Mouse (Mus musculus) adrenal gland, adult 2 months (tissue): ENCODE data around the gene Atat1. TPM values are rescaled to one million over a fixed set of nuclear protein-coding genes. Genes with fewer than 3 reads are reported as not detected.
"Not testable (repeated sequence)": the region's sequence is repeated elsewhere in the genome, so short reads cannot be mapped to it uniquely, and the experiment has no call there.

ENCODE experiments used
- DNase-seq: peaks from one replicate; pipeline ENCODE4 v3.0.0; 2021
- long read RNA-seq: library from polyadenylated mRNA; stranded (forward); transcript quantifications from one replicate; pipeline ENCODE4 v2.0.0, GENCODE M21; 2021
- polyA plus RNA-seq: library from polyadenylated mRNA; depleted of rRNA; stranded (reverse); fragments of >200 nt; gene quantifications from 2 replicates; pipeline ENCODE4 v1.2.3, GENCODE M21; 2012; rRNA removed
- total RNA-seq, 2 experiments: library from RNA; stranded (reverse); gene quantifications; 2 replicates each; pipeline ENCODE4 v1.2.3; 2021

The Atat1 gene
- total RNA-seq = 10 to 100 TPM; 27.4 to 40.0 TPM
- 128 and 145 TPM in 2 replicates for polyA plus RNA-seq
- long read RNA-seq, transcript Atat1-202 (13 exons, 1,452 nt) = major isoform, 12 of 35 reads
- long read RNA-seq, transcript Atat1-203 (12 exons, 1,340 nt) = minor isoform, 7 of 35 reads
- long read RNA-seq, partial matches to known transcripts = 3 of 35 reads
- long read RNA-seq, other reads (novel, unspliced or antisense) = 6 of 35 reads

DNA sequence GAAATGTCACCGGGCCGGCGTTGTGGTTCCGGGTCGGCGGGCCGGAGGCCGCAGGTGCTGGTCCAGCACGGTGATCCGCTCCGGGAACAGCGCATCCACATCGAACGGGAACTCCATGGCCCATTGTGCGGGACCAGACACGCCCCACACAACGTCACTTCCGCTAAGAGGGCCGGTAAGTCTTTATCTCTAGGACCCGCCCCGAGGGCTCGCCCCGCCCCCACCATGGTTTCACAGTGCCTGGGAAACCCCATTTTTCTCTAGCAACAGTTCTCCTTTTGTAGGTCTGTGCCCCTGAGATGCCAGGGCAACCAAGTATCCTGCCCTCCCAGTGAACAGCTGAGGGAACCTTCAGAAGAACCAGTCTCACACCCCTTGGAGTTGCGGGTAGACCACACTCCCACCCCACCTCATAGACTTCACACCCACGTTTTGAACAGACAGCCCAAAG lies at the start of gene Atat1:
TSS of gene Atat1 (minus strand) at position 157 of the 451 bp plus-strand sequence.
- DNase-seq = peak; percentile 95

DNA sequence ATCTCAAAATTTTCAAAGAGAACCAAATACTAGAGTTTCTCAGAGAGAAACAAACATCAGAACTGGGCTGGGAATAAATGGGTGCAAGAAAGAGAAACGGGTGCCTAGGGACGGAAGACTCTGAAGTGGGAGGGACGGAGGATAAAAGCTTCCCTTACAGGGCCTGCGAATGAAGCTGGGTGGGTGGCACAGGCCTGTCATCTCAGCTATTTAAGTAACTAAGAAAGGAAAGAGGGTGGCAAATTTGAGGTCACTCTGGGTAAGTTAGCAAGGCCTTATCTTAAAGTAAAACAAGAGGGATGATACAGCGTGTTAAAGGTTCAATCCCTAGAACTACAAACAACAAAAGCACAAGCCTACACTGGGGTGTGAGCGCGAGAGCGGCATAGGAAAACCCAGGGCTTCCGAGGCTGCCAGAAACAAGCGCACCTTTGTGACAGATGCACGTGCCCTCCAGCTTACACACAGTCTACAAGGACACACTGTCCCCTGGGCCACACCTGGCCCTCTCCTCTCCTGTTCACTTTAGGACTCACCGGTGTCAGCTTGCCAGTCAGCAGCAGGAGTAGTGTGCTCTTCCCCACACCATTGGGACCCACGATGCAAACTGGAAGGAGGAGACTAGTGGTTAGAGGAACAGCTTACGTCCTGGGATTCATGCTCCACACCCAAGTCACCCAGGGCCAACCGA lies 48.8 kb upstream of the Atat1 start:
- no peak for DNase-seq

DNA sequence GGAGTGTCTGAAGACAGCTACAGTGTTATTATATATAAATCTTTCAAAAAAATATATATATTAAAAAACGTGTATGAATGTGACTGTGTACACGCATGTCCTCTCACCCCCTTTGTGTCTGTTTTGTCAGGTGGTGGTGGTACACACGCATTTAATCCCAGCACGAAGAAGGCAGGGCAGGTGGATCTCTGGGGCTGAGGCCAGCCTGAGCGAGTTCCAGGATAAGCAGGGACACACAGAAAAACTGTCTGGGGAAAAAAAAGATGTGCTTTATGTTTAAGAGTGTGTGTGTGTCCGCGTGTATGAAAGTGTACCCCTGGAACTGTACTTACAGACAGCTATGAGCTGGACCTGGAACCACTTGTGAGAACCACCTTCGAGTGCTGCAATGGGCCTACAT lies 44.8 kb upstream of the Atat1 start:
- DNase-seq = no peak

DNA sequence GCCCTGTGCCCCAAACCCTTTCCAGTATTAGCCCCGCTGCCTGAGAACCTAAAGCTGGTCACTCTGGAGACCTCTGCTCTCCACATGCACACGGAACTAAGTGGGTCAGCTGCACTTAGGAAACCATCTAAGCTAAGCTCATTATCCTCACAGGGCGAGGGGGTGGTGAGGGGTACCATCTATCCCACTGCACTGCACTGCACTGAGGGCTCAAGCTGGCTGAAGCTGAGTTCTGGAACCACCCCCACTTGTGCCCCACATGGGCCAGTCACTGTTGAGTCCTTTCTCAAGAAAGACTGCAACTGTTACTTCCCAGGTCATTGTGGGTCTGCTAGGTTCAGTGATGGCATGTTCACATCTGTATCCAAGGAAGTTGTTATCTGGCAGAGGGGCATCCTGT lies 42.7 kb upstream of the Atat1 start:
- not testable (repeated sequence) for DNase-seq

DNA sequence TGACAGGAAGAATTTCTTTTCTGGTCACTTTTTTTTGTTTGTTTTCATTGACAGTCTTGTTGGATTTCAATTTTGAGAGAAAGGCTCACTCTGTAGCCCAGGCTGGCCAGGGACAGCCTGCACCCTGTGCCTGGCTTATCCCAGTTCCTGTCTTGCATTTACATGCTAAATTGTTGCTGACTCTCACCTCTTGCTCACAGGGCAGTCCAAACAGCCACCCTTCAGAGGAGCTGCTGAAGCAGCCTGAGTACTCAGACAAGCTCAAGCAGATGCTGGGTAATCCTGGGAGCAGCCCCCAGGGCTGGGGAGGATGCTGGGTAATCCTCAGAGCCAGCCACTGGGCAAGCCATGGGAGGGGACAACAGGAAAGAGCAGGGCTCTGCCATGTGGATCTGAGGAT lies 41.1 kb upstream of the Atat1 start:
- not testable (repeated sequence) for DNase-seq

DNA sequence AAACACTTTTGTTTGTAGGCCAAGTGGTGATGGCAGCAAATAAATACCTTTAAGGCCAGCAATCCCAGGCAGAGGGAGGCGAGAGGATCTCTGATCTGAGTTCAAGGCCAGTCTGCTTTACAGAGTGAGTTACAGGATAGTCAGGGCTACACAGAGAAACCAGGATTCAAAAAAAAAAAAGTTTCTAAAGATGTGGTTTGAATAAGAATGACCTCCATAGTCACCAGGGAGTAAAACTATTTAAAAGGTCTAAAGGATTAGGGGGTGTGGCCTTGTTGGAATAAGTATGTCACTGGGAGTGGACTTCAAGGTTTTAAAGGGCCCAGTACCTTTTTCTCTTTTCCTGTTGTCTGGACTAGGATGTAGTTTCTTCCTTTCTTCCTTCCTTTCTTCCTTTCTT lies 30.1 kb upstream of the Atat1 start:
- no peak for DNase-seq

DNA sequence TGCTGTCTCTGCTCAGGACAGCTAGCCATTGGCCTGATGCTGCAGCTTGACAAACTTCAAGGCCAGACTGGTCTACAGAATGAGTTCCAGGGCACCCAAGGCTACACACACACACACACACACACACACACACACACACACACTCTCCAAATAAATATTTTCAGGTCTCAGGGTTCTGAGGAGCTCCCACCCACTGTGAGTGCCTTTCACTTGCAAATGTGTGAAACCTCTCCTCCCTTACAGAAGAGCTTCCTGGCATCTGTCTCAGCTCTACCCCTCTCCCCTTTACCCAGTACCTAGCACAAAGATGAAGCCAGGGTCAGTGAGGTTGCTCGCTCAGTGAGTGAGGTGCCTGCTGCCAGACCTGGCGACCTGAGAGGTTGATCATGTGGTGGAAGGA lies 29.2 kb upstream of the Atat1 start:
- DNase-seq = no peak

DNA sequence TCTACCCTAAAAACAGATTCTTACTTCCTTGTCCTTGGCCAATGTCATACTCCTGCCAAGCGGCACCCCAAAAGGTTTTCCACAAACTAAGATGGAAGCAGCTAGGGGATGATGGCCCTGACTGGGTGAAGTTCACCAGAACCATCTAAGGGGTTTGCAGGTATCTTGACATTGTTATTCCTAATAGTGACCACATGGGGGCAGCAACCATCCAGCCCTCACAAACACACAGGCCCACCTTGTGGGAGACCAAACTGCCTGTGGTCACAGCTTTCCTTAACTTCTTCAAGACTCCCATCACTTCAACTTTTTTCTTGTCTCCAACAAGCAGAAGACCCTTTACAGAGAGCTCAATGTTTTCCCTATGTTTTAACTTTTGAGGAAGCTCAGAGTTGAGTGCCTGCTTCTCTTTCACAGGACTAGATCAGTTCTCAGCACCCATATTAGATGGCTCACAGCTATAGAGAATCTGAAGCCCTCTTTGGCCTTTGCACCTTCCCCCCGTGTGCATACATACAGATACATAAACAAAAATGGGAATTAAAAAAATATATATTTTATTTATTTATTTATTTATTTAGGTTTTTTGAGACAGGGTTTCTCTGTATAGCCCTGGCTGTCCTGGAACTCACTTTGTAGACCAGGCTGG lies 27.9 kb upstream of the Atat1 start:
- DNase-seq = no peak

DNA sequence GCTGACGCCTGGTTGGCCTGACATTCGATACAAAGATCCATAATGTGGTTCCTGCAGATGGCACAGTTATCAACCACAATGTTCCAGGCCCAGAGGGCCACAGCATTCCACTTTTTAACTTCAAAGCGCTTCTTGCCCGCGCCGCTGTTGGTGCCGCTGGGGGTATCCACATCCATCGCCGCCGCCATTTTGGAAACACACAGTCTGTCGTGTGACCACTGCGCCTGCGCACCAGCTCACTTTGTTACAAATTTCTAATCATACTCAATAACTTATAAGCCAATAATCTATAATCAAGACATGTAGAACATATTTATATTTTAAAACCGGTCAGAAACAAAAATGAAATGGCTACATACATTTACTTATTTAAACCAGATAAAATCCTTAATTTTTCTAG lies 25.9 kb upstream of the Atat1 start:
- not testable (repeated sequence) for DNase-seq

DNA sequence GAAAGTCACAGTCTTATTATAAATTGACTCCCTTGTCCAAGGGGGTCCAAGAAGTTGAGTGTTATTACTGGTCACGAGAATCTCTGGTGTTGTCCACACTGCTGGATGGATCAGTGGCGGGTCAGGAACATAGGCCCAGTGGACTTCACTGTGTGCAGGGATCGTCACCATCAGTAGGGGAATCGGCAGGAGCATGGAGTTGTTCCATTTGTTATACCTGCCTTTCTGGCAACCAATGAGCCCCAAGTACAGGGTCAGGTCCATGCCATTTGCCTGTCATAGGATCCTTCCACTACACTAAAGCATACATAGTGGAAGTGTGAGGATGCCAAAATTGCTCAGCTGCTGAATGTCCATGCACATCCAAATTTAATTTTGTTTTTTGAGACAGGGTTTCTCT lies 22.7 kb upstream of the Atat1 start:
- DNase-seq = peak; percentile 1

DNA sequence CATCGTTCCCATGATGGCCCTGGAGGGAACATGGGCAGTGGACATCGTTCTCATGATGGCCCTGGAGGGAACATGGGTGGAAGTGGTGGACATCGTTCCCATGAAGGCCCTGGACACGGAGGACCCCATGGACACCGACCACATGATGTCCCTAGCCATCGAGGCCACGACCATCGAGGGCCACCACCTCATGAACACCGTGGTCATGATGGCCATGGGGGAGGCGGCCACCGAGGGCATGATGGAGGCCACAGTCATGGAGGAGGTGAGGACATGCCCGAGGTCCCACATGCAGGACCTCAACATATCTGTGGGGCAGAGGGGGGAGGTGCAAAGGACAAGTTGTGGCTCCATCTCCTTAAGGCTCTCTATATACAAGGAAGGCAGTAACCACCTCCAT lies 20.8 kb upstream of the Atat1 start:
- no peak for DNase-seq

DNA sequence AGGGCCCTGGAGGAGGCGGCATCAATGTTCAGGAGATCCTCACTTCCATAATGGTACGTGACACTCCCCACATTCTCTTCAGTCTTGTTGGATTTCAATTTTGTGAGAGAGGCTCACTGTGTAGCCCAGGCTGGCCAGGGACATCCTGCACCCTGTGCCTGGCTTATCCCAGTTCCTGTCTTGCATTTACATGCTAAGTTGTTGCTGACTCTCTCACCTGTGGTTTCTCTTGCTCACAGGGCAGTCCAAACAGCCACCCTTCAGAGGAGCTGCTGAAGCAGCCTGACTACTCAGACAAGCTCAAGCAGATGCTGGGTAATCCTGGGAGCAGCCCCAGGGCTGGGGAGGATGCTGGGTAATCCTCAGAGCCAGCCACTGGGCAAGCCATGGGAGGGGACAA lies 19.7 kb upstream of the Atat1 start:
- DNase-seq = no peak

DNA sequence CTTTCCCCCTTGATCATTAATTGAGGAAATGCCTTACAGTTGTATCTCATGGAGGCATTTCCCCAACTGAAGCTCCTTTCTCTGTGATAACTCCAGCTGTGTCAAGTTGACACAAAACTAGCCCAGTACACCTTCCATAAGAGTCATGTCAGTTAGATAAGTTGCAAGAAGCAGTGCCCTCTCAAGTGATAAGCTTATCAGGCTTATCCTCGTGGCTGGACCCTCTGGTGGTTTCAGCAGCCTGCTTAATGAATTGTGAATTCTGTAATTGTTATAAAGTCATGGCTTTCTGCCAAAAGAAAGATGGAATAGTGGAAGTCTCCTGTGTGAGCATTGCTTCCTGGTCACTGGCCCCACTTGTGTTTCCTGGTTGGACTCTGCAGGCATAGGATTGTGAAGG lies 17.6 kb upstream of the Atat1 start:
- DNase-seq = no peak

DNA sequence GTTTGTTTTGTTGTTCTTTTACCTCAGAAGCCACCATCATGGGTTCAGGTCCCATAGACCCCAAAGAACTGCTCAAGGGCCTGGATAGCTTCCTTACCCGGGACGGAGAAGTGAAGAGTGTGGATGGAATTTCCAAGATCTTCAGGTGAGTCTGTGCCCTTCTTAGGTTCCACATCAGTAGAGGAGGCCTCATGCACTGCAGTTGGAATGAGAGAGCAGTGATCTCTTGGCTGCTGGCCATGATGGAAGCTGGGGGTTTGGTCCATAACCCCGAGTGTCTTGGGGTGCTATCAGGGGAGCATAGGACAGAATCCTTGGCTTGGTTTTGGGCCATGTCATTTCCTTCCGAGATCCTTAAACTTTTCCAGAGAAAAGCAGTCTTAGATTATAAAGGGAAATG lies 13.4 kb upstream of the Atat1 start:
- DNase-seq = no peak

DNA sequence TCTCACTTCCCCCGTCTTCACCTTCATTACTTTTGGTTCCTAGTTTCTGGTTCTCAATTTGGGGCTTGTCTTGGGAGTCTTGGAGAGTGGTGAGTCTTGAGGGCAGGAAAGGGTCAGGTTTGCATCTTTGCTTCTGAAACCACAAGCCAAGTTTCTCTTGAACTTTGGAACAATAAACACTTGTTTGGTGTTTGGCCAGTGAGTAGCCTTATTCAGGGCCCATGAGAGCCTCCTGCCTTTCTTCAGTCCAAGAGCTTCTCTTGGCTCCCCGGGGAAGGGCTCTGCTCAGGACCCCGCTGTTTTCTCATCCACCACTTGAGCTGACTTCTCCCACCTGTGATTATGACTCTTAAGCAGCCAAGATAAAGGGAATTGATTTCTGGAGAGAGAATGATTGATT lies 12.7 kb upstream of the Atat1 start:
- DNase-seq = no peak

DNA sequence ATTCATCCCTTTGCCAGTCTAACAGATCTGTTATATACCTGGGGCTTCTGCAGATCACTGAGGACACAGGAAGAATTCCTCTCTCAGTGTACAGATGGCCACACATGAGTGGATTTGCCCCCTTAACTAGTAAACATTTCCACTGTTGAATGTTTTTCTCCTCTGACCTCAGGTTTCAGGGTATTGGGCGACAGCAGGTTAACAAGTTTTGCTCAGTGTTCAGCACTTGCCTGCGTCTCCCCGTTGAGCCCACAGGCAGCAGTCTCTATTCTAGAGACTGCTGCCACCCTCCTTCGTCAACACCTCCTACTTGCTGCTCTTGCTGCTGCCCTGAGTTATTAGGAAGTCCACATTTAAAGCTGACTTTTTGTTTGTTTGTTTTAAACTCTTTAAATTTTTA lies 11.8 kb upstream of the Atat1 start:
- no peak for DNase-seq

DNA sequence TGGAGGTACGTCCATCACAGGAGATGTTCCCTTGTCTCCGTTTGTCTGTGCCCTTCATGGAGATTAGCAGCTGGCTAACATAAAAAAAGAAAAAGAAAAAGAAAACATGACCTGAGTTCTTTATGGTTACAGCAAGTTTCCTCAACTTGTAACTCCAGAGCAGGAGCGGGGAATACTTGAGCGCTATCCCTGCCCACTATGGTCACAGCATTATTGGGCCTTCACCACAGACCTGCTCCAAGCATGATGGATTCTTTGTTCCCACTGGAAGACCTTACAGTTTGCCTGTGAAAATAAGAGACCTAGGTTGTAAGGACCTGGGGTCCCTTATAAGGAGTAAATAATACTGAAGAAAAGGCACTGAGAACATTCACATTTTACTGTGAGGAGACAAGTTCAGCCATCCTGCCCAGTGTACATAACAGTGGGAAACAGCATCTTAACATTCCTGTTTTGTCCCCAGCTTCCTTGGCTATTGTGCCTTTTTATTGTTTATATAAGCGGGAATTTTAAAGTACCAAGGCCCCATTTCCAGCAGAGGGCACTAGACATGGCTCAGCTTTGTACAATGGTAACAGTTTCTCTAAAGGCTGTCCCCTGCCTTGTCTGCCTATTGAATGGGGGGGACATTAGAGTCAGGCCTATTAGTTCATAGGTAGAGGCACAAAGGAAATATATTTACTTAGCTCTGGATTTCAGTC lies 11.1 kb upstream of the Atat1 start:
- no peak for DNase-seq

DNA sequence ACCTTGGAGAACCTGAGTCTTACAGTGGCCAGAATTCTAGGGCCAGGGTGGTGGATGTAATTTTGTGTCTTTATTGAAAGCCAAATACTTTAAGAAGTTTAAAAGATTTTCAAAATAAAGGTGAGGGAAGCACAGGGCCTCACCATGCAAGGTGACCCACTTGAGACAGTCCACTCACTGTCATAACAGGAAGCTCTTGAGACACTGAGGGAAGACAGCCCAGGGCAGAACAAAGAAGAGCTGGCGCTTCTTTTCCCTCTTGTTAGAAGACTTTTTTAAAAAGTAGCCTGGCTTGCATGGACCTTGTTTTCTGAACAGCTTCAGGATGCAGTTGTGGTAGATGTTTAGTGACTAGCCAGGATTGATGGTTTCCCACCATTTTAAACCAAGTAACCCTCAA lies 10.5 kb upstream of the Atat1 start:
- DNase-seq = no peak

DNA sequence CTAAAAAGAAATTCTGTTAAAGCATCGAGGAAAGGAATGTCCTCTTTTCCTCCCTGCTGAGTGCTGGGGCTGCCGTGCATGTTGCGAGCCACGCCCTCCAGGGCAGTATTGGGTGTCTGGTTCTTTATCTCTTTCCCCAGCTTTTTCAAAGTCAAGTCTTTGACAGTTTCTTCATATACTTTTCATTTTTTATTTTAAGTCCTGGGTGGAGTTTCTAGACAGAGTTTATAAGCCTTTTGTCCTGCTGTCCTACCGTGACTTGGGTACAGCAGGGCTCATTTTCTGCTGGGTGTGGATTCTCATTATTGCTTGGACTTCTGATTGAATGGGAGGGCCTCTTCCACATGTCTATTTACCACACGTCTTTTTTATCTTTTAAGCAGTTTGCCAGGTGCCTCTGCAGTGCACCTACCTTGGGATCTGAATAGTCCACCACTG lies 10.0 kb upstream of the Atat1 start:
- DNase-seq = no peak

DNA sequence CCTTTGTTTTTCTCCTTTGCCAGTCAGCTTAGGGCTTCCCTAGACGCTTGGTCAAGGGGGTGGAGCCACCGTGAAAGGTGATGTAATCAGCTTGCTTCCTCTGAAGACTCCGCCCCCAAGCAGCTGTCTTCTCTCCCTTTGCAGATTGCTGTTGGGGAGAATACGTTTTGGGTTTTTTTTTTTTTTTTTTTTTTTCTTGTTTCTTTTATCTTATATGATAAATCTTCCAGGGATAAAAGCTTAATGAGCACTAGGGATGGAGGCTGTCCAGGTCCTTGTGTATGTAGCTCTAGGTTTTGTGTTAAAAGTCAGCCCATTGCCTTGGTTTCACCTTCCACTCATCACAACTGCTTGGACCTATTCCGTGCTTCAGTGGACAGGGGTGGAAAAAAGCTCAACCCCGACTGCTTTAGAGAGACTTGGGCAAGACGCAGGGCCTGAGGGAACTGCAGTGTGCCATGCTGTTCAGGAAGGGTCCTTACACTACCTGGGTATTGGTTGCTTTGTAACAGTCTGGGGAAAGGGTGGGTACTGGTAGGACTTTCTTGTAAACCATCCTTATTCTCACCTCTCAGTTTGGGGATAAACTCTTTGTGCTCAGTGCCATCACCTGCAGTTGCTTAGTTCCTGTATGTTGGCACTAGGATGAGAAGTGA lies 9.3 kb upstream of the Atat1 start:
- DNase-seq = peak; percentile 96

DNA sequence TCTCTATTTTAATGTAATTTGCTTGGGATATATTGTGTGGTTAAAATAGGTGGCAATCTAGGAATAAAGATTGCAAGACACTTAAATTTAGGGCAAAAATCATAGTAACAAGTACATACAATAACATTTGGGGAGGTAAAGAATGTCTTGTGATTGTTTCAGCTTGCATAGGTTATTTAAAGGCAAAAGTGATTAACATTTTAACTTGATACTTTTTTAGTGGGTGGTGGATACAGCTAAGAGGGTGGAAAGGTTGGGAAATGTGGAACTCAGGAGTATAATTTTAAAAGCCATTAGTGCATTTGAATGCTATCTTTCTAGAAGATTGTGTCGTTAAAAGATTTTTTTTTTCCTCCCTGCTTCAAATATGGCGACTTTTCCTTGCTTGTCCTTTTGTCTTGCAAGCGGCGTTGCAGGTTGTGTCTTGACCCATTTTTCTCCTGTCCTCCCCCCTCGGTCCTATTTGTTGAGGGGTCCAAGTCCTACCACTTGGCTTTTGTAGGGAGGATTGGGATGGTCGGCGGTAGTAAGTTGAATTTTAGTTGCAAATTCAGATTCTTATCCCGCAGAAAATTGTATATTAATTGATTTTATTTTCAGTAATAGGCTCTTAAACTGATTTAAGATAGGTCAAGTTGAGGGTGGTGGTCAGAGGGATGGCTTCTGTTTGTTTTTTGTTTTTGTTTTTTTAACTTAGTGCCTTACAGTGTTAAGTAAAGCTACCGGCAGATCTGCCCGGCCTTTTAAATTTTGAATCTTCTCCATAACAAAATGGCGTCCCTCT lies 8.6 kb upstream of the Atat1 start:
- peak; percentile 60 for DNase-seq
